Mouse (Mus musculus) hindlimb bud, embryonic 11.5 days (tissue): ENCODE measurements around the gene Gm12888.
"Not testable (repeated sequence)": the region's sequence is repeated elsewhere in the genome, so short reads cannot be mapped to it uniquely, and the experiment has no call there.

Experiments
- DNase-seq: peaks from one replicate; pipeline ENCODE4 v3.0.0-alpha.2; 2012; ENCODE audit warnings: low read depth, low spot score; ENCODE audit errors: extremely low spot score

Gm12888 gene

GRCm38 (mm10) chr4:121324817-121325216 is at the start of gene Gm12888:
Gene Gm12888, minus strand, starts transcription at chr4:121324917.
- not testable (repeated sequence) for DNase-seq
